Mouse (Mus musculus): ENCODE measurements around the gene Olfr406.

Olfr406 gene

GRCm38 (mm10) chr11:74259508-74259907 is at the start of gene Olfr406:
TSS of gene Olfr406 (plus strand) at chr11:74259808.
- in situ Hi-C loops (cut with MseI, MboI) = no loop called here

- in situ Hi-C loops (cut with MseI, MboI) = no loop called here
Observed at GRCm38 (mm10) chr11:74211279-74211678, 48.3 kb upstream of the Olfr406 start, which contains the start of gene Olfr43. TSS of gene Olfr43 (minus strand) at chr11:74211379.

GRCm38 (mm10) chr11:74241201-74241600 is 18.4 kb upstream of the Olfr406 start:
- in situ Hi-C loops (cut with MseI, MboI) = no loop called here

GRCm38 (mm10) chr11:74283436-74283835 is 23.8 kb downstream of the Olfr406 start, which contains the start of gene Olfr59:
TSS of gene Olfr59 (plus strand) at chr11:74283736.
- in situ Hi-C loops (cut with MseI, MboI) = no loop called here

- in situ Hi-C loops (cut with MseI, MboI) = no loop called here
Observed at GRCm38 (mm10) chr11:74287256-74287655, 27.6 kb downstream of the Olfr406 start.
